Mouse (Mus musculus) myocyte (in vitro differentiated cells): Measurements from ENCODE around the gene Dph1.

Source experiments
- CEBPB ChIP-seq: IDR thresholded peaks from 2 replicates; pipeline ENCODE4 v1.6.1; 2011; ENCODE audit warnings: mild to moderate bottlenecking, moderate library complexity; ENCODE audit not compliant: poor library complexity, insufficient read depth, severe bottlenecking
- E2F4 ChIP-seq: IDR thresholded peaks from one replicate; pipeline ENCODE4 v1.6.1; 2011; ENCODE audit warnings: mild to moderate bottlenecking, control low read depth, moderate library complexity; ENCODE audit not compliant: insufficient read depth
- MAX ChIP-seq: IDR thresholded peaks from one replicate; pipeline ENCODE4 v1.6.1; 2011; ENCODE audit warnings: low read depth, mild to moderate bottlenecking, control low read depth
- MYOD1 ChIP-seq, 3 experiments: IDR thresholded peaks; one replicate each; pipeline ENCODE4 v1.6.1; 2011; ENCODE audit warnings: control low read depth in 2 of 3, low read depth in 2 of 3, mild to moderate bottlenecking in 2 of 3, moderate library complexity in 1 of 3; ENCODE audit not compliant: insufficient read length in 2 of 3, control insufficient read depth in 1 of 3
- POLR2A ChIP-seq: IDR thresholded peaks from one replicate; pipeline ENCODE4 v1.6.1; 2011; ENCODE audit warnings: low read depth, mild to moderate bottlenecking, control low read depth, moderate library complexity; ENCODE audit not compliant: insufficient read length
- REST ChIP-seq: IDR thresholded peaks from one replicate; pipeline ENCODE4 v1.6.1; 2011; ENCODE audit warnings: mild to moderate bottlenecking, control low read depth, moderate library complexity; ENCODE audit not compliant: insufficient read depth, insufficient read length
- SRF ChIP-seq: IDR thresholded peaks from one replicate; pipeline ENCODE4 v1.6.1; 2011; ENCODE audit warnings: low read depth; ENCODE audit not compliant: control insufficient read depth, insufficient read length
- TCF12 ChIP-seq: IDR thresholded peaks from one replicate; pipeline ENCODE4 v1.6.1; 2011; ENCODE audit warnings: mild to moderate bottlenecking, control low read depth; ENCODE audit not compliant: poor library complexity, insufficient read depth, severe bottlenecking
- USF1 ChIP-seq: IDR thresholded peaks from one replicate; pipeline ENCODE4 v1.6.1; 2011; ENCODE audit warnings: low read depth, mild to moderate bottlenecking, control low read depth, moderate library complexity

GRCm38 (mm10) chr11:75198792-75199191, 7.8 kb upstream of the Dph1 start:
- no peak for TF ChIP-seq POLR2A
- no peak for TF ChIP-seq TCF12
- TF ChIP-seq CEBPB: no peak
- no peak for TF ChIP-seq MYOD1 (IDR thresholded peaks at IDR 0.05; ENCODE audit: control insufficient read depth in 1 of 3, insufficient read length in 2 of 3, low read depth in 2 of 3)
- TF ChIP-seq E2F4: no peak
- no peak for TF ChIP-seq SRF
- TF ChIP-seq USF1: no peak
- no peak for TF ChIP-seq REST
- TF ChIP-seq MAX: no peak
